Mouse (Mus musculus): ENCODE measurements around the gene Ripply3. TPM values are rescaled to one million over a fixed set of nuclear protein-coding genes. Genes with fewer than 3 reads are reported as not detected.

The Ripply3 gene
- polyA plus RNA-seq, 1 experiment from 2014 or later: 8.1 TPM

DNA sequence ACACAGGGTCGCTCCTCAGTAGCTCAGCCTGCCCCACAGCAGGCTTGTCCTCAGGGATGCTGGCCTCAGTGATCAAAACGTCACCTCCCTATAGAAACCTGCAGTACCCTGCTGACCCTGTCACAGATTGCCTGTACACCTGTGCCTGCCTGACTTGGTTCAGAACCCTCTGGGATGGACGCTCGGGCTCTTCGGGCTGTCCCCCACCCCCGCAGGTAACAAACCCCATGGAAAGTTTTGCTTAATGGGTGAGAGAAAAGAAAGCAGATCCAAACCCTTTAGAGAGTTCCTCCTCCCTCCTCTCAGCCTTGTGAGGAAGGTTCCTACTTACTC lies 25.1 kb upstream of the Ripply3 start:
- no peak for DNase-seq (ENCODE audit: low spot score)
- Histone ChIP-seq H3K27ac (peak overlapping the region; percentile 92), H3K4me1 (peaks cover 21% of the 10 kb centered on the region), H3K27me3 (ENCODE audit: insufficient read depth, poor library complexity, severe bottlenecking) (peaks cover 12% of the 10 kb centered on the region), H3K36me3 (0 out of 2 replicates have a peak, but pooled peaks cover 10% of the 10 kb centered on the region), H3K9me3 (peaks cover 3% of the 10 kb centered on the region; the same call in 1 of the 2 replicates), H3K4me3 (peak overlapping the region; percentile 56)
- WGBS: 27% methylated on average over 6 of the region's 6 CpGs

DNA sequence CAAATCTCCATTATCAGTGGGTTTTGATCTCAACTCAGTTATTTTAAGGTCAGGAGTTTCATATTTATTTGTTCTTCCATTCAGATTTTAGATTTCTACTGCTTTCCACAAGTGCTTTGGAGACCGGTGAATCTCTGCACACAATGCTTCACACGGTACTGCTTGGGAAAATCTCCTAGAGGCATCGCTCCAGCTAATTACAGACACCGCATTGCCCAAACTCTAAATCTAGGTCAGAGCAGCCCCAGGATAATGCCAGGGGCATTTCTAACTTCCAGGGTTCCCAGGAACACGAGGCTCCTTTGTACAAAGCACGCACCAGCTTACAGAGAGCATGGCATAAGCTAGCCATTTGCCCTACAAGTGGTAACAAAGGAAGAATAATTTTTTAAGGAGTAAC lies 20.7 kb upstream of the Ripply3 start:
- Histone ChIP-seq H3K36me3 (0 out of 2 replicates have a peak, but pooled peaks cover 10% of the 10 kb centered on the region), H3K27ac (no peak overlapping the region), H3K4me3 (no peak overlapping the region), H3K4me1 (peaks cover 19% of the 10 kb centered on the region), H3K27me3 (ENCODE audit: insufficient read depth, poor library complexity, severe bottlenecking) (peaks cover 7% of the 10 kb centered on the region), H3K9me3 (peaks cover 3% of the 10 kb centered on the region; the same call in 1 of the 2 replicates)
- DNase-seq (ENCODE audit: low spot score): no peak
- WGBS: 79% methylated on average over 6 of the region's 6 CpGs

DNA sequence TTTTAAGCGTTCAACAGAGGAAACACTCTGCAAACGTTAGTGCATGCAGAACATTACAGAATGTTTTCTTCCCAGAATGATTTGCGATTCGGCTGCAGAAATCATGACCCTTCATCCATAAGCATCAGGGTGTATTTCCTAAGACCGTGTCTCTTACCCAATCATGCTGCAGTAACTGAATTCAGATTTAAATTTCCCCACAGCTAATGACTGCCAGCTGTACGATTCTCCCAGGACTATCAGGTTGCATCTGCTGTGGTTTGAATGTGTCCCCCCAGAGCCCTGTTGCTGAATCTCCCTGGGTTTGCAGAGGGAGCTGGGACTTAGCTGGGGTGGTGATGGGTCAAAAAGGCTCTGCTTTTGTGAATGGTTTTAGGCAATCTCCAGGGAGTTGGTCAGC lies 20.3 kb upstream of the Ripply3 start:
- no peak for DNase-seq (ENCODE audit: low spot score)
- H3K4me3 ChIP-seq: no peak overlapping the region
- H3K36me3 ChIP-seq: 0 out of 2 replicates have a peak, but pooled peaks cover 10% of the 10 kb centered on the region
- WGBS: 65% methylated on average over 6 of the region's 6 CpGs
- peaks cover 3% of the 10 kb centered on the region; the same call in 1 of the 2 replicates for H3K9me3 ChIP-seq
- peaks cover 2% of the 10 kb centered on the region for H3K27me3 ChIP-seq (ENCODE audit: insufficient read depth, poor library complexity, severe bottlenecking)
- peaks cover 16% of the 10 kb centered on the region for H3K4me1 ChIP-seq
- no peak overlapping the region for H3K27ac ChIP-seq

DNA sequence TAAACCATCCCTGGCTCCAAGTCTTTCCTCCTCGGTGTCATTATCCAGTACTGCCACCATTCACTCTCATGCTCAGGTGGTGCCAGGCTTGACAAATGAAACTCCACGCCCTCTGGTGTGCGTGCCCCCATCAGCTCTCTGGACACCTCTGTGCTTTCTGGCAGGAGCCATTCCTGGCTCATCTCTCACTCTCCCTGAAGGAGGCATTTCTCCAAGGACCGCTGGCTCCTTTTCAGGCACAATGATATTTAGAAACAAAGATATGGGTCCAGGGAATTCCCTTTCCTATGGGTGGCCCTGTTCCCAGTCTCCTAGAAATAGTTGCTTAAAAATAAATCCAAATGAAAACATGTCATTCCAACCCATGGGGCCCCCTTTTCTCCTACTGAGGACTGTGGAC lies 19.2 kb upstream of the Ripply3 start:
- Histone ChIP-seq H3K9me3 (peaks cover 3% of the 10 kb centered on the region; the same call in 1 of the 2 replicates), H3K27me3 (ENCODE audit: insufficient read depth, poor library complexity, severe bottlenecking) (no peaks in the 10 kb centered on the region), H3K27ac (no peak overlapping the region), H3K36me3 (0 out of 2 replicates have a peak, but pooled peaks cover 10% of the 10 kb centered on the region), H3K4me1 (peaks cover 15% of the 10 kb centered on the region), H3K4me3 (no peak overlapping the region)
- DNase-seq (ENCODE audit: low spot score): no peak
- 86% methylated on average over 4 of the region's 4 CpGs for WGBS

DNA sequence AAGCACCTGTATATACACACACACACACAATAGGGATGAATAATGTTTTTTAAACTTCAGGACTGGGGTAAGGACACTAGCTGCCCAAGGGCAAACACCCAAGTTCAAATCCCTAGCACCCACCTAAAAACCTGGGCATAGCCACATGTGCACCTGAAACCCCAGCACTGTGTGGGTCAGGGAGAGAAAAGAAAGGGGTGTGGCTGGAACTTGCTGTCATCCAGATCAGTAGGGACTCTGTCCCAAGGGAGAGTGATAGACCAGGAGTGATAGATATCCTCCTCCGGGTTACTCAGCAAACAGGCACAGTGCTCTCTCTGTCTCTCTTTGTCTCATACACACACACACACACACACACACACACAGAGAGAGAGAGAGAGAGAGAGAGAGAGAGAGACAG lies 16.8 kb upstream of the Ripply3 start:
- no peaks in the 10 kb centered on the region for H3K27me3 ChIP-seq (ENCODE audit: insufficient read depth, poor library complexity, severe bottlenecking)
- no peaks in the 10 kb centered on the region for H3K36me3 ChIP-seq
- H3K27ac ChIP-seq: peak overlapping the region; percentile 6; the same call in 1 of the 2 replicates
- no peak for DNase-seq (ENCODE audit: low spot score)
- WGBS: 56% methylated on average over 1 of the region's 1 CpGs
- H3K4me3 ChIP-seq: no peak overlapping the region
- H3K4me1 ChIP-seq: peaks cover 18% of the 10 kb centered on the region
- no peaks in the 10 kb centered on the region for H3K9me3 ChIP-seq

DNA sequence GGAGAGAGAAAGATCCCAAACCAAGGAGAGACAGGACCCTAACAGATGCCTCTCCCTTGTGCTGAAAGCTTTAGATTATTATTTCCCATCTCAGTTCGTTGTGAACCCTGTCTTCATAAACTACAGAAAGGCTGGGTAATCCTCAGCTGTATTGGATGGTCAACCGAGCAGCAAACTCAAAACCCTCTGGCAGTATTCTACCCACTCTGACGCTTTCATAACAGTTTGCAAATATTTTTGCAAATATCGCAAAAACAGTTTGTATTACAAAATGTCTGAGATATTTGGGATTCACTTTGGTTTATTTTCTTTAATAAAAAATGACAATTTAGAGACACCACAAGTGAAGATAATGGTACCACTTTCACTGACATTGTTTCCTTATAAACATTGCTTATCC lies 16.3 kb upstream of the Ripply3 start:
- H3K4me1 ChIP-seq: peaks cover 18% of the 10 kb centered on the region
- peak overlapping the region; percentile 95; the same call in 1 of the 2 replicates for H3K27ac ChIP-seq
- H3K9me3 ChIP-seq: no peaks in the 10 kb centered on the region
- peak overlapping the region; percentile 69 for H3K4me3 ChIP-seq
- no peak for DNase-seq (ENCODE audit: low spot score)
- H3K27me3 ChIP-seq (ENCODE audit: insufficient read depth, poor library complexity, severe bottlenecking): no peaks in the 10 kb centered on the region; the same call in 1 of the 2 replicates
- 78% methylated on average over 4 of the region's 4 CpGs for WGBS
- H3K36me3 ChIP-seq: no peaks in the 10 kb centered on the region

DNA sequence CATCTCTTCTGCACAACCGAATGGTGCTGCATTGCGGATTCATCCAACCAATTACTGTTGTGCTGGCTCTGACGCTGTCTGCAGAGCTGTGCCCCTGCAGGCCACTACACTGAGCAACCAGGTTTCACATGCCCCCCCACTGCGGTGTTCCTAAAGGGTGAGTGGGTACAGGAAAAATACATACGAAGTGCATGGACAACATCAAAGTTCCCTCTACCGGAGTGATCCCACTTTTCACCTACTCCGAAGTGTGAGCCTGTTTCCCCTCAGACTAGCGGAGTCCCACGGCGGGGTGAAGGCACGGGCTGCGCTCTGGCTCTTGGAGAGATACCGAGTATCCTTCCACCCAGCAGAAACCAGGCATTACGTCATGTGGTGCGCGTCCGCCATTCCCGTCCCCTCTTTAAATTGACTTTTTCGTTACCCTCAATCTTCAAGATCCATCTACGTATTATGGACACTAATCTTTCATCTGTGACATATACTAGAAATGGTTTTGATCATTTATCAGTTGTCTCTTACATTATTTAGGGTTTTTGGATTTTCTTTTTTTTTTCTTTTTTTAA lies 15.5 kb upstream of the Ripply3 start:
- H3K36me3 ChIP-seq: no peaks in the 10 kb centered on the region
- peak; percentile 93 for DNase-seq (ENCODE audit: low spot score)
- H3K4me3 ChIP-seq: peak overlapping the region; percentile 69
- H3K4me1 ChIP-seq: peaks cover 18% of the 10 kb centered on the region
- under 1% methylated on average over 20 of the region's 20 CpGs for WGBS
- peak overlapping the region; percentile 95 for H3K27ac ChIP-seq
- no peaks in the 10 kb centered on the region for H3K9me3 ChIP-seq
- no peaks in the 10 kb centered on the region; the same call in 1 of the 2 replicates for H3K27me3 ChIP-seq (ENCODE audit: insufficient read depth, poor library complexity, severe bottlenecking)

DNA sequence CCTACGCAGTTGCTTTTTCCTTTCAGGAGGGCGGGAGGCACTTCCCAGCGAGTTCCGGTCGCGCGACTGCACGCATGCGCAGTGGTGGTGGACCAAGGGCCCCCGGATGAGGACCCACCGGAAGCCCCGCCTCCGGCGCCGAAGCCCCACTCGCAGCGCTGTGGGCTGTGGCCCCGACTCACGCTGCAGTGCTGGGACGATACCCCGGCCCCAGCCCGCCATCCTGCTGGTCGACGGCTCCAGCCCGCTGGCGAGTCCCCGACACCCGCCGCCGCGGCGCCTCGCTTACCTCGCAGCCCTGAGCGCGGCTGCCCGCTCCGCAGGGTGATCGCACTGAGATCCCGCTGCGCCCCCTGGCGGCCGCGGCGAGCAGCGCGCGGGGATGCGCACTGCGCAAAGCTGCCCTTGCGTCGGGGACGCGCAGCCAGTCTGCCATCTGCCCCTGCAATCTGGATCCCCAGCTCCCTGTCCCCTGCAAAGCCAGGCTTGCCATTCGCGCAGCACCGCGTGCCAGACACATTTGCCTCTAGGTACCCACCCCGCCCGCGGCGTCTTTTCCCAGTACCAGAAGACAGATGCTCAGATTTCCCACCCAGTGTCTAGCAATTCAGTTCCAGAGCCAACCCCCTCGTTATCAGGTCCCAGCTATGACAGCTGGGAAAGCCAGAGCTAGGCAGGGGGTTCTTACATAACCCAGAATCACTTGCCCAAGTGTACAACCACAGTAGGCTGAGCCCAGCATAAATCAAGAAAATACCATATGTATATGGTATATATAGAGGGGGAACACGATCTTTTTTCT lies 14.8 kb upstream of the Ripply3 start, which contains the start of gene Hlcs:
Hlcs (minus strand) TSS at position 343 of the 802 bp plus-strand sequence.
- Histone ChIP-seq H3K4me1 (peaks cover 18% of the 10 kb centered on the region), H3K4me3 (peak within 1 kb of the TSS; percentile 69), H3K36me3 (no peaks in the 10 kb centered on the region), H3K27ac (peak within 1 kb of the TSS; percentile 95), H3K27me3 (ENCODE audit: insufficient read depth, poor library complexity, severe bottlenecking) (no peaks in the 10 kb centered on the region; the same call in 1 of the 2 replicates), H3K9me3 (no peaks in the 10 kb centered on the region)
- peak; percentile 96 for DNase-seq (ENCODE audit: low spot score)
- WGBS: under 1% methylated on average over 64 of the region's 64 CpGs

DNA sequence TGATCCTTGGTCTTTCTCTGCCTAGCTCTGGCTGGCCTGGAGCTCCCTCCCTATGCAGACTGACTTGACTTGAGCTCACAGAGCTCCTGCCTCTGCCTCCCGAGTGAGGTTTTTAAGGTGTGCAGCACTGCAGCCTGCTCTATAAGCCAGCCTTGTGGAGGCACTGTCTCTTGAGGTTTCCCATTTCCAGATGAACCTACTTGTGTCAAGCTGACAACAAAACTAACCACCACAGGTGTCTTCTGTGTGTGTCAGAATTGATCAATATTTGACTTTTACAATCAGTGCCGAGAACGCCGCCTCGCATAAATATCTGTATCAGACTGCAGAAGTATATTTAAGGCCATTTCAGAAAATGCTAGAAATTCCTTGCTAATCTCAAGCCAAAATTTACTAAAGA lies 13.6 kb upstream of the Ripply3 start:
- H3K36me3 ChIP-seq: no peaks in the 10 kb centered on the region
- H3K4me1 ChIP-seq: peaks cover 18% of the 10 kb centered on the region
- H3K27me3 ChIP-seq (ENCODE audit: insufficient read depth, poor library complexity, severe bottlenecking): no peaks in the 10 kb centered on the region; the same call in 1 of the 2 replicates
- WGBS: 87% methylated on average over 5 of the region's 5 CpGs
- no peak overlapping the region for H3K4me3 ChIP-seq
- H3K9me3 ChIP-seq: no peaks in the 10 kb centered on the region
- DNase-seq (ENCODE audit: low spot score): no peak
- H3K27ac ChIP-seq: no peak overlapping the region

DNA sequence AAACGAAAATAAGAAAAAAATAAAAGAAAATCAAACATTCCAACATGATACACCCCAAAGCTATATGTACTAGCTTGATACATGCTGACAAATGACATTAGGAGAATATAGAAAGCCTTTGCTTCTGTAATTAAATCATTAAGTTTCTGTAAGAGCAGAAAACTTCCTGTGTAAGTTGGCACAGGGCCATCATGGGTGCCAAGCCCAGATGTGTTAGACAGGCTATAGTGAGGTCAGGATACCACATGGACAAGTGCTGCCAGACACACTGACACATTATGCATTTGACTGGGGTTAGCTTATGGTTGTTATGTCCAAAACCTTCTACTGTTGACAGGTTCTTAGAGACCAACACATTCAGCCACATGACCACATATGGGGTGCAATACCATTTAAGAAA lies 13.0 kb upstream of the Ripply3 start:
- no peaks in the 10 kb centered on the region; the same call in 1 of the 2 replicates for H3K27me3 ChIP-seq (ENCODE audit: insufficient read depth, poor library complexity, severe bottlenecking)
- no peak for DNase-seq (ENCODE audit: low spot score)
- no peak overlapping the region for H3K27ac ChIP-seq
- WGBS: 49% methylated on average over 1 of the region's 1 CpGs
- H3K36me3 ChIP-seq: no peaks in the 10 kb centered on the region
- peaks cover 18% of the 10 kb centered on the region for H3K4me1 ChIP-seq
- H3K4me3 ChIP-seq: no peak overlapping the region
- H3K9me3 ChIP-seq: no peaks in the 10 kb centered on the region

DNA sequence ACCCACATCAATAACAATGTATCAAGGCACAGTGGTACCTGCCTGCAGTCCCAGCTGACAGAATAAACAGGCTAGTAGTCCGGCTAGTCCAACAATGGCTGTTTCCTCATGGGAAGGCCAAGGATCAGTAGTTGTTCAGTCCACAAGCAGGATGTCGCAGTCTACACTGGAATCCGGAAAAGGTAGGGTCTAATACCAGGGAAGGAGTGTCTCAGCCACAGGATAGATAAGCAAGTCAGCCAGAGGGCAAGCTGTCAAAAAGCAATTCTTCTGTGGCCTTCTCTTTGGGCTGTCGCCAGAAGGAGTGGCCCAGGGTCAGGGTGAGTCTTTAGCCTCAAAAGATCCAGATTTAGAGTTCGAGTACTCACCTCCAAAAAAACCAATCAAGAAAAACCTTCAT lies 10.5 kb upstream of the Ripply3 start:
- 69% methylated on average over 5 of the region's 5 CpGs for WGBS
- no peaks in the 10 kb centered on the region for H3K36me3 ChIP-seq

DNA sequence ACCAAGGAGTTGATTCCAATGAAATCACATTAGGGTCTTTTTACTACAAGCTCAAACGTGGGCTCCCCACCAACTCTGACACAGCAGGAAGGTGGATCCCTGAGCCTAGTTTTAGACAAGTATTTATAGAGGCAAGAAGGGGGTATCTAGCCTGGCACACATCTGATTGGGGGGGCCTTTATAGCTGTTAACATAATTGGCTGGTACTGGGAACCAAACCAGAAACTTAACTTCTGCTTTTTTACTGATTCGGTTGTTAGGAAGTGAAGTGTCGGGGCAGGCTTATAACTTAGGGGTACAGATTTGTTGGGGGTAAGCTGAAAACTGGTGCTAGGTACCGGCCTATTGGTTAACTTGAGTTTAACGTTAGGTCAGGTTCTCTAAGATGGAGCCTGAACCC lies 8.0 kb upstream of the Ripply3 start:
- no peak overlapping the region for H3K4me3 ChIP-seq
- DNase-seq (ENCODE audit: low spot score): no peak
- H3K9me3 ChIP-seq: no peaks in the 10 kb centered on the region
- H3K27me3 ChIP-seq (ENCODE audit: insufficient read depth, poor library complexity, severe bottlenecking): no peaks in the 10 kb centered on the region; the same call in 1 of the 2 replicates
- H3K4me1 ChIP-seq: no peaks in the 10 kb centered on the region
- WGBS: 77% methylated on average over 5 of the region's 5 CpGs
- H3K27ac ChIP-seq: no peak overlapping the region
- H3K36me3 ChIP-seq: no peaks in the 10 kb centered on the region

More for the DNA sequence above, 10.5 kb upstream of the Ripply3 start:
- Histone ChIP-seq H3K4me3 (no peak overlapping the region), H3K4me1 (peaks cover 9% of the 10 kb centered on the region), H3K9me3 (no peaks in the 10 kb centered on the region), H3K27ac (no peak overlapping the region), H3K27me3 (ENCODE audit: insufficient read depth, poor library complexity, severe bottlenecking) (no peaks in the 10 kb centered on the region; the same call in 1 of the 2 replicates)
- no peak for DNase-seq (ENCODE audit: low spot score)

DNA sequence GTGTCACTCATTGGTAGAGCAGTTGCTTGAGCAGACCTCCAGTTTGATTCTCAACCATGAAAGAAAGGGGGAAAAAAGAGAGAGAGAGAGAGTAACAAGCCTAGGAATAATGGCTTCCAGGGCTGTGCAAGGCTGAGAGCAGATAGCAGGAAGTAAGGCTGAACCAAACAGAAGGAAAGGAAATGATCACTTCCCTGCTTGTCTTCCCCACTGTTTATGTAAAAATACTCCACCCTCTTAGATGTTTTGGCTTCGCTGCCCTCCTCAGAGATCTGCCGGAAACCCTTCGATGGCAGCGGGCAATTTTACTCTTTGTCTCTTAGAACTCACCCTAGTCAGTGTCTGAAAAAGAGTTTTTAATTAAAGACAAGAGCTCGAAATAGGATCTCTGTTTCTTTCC lies 4.5 kb upstream of the Ripply3 start:
- DNase-seq (ENCODE audit: low spot score): no peak
- 59% methylated on average over 5 of the region's 5 CpGs for WGBS
- Histone ChIP-seq H3K27ac (0 out of 2 replicates have a peak overlapping the region, but pooled peaks have one; percentile 13), H3K9me3 (no peaks in the 10 kb centered on the region), H3K36me3 (no peaks in the 10 kb centered on the region), H3K4me3 (no peak overlapping the region), H3K27me3 (ENCODE audit: insufficient read depth, poor library complexity, severe bottlenecking) (peaks cover 26% of the 10 kb centered on the region), H3K4me1 (peaks cover 12% of the 10 kb centered on the region)

Data from heart, embryonic 10.5 days (tissue).